Mouse (Mus musculus): Measurements from ENCODE around the gene Sfrp4. TPM values are rescaled to one million over a fixed set of nuclear protein-coding genes. Genes with fewer than 3 reads are reported as not detected.

Gene Sfrp4
- 1.5 TPM for polyA plus RNA-seq (2014; fragmentation: Illumina TruSeq; extraction: RNeasy Lipid Tissue Mini Kit (QIAGEN cat#74804); ENCODE audit: insufficient read depth, low read depth, low replicate concordance)

DNA sequence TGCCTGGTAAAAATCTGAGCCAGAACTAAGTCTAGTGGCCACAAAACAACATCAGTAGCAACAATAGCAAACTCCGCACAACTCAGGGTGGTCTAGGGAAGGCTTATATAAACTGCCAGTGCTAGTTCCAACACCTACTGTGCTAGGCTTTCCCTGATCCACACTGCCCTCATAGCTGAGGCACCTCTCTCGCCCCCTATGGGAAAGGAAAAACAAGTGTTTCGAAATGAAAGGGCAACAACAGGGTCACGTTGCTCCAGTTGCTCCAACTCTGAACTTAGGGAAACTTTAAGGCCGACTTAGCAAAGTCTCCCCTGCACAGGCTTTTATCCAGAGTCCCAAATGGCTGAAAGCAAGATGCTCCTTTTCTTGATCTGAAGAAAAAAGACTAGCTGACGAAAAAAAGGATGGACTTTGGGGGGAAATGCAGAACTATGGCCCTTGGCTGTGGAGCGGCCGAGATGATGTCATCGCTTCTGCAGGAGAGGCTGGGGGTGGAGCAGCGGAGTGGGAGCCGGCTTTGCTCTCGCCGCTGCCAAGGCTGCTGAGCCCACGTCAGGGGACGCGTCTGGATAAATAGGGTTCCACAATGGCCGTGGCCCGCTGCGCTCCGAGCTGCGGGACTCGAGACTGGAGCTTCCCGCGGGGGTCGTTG, at the start of gene Sfrp4:
Gene Sfrp4 (plus strand): TSS at position 532 of the 655 bp plus-strand sequence.

DNA sequence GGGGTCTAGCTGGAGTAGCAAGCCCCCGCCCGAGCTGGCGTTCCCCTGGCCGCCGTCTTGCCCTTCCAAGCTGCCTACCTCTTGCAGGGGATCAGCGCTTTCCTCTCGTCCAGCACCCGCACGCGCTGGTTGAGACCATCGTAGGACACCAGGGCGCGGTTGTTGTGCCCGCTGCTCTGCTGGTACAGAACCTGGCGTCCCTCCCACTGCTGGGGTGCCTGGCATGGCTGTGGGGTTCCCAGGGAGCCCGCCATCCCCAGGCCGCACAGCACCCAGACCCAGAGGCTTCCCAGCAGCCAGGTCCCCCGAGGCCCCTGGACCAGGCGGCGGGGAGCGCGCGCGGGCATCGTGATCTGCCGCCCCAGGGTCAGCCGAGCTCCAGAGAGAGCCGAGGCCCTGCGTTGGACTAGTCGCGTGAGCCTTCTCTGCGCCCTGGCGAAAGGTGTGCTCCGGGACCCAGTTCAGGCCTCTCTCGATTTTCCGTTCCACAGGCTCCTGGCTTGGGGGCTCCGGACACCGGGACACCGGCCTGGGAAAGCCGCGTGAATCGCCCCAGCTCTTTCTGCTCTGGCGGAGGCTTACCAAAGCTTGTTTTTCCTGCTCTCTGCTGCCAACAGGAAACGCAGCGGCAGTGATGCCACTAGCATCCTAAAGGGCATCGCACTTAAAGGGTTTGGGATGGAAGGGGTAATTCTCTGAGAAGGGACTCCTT, 3.5 kb upstream of the Sfrp4 start, which contains the start of gene Epdr1:
Gene Epdr1 (minus strand): TSS at position 712 of the 712 bp plus-strand sequence.

Other genes with a start within 250 kb of the Sfrp4 start
- 77.5 TPM for gene Stard3nl, start 227.3 kb upstream of the Sfrp4 start, polyA plus RNA-seq (2014; fragmentation: Illumina TruSeq; extraction: RNeasy Lipid Tissue Mini Kit (QIAGEN cat#74804); ENCODE audit: insufficient read depth, low read depth, low replicate concordance)
- 12.0 TPM for gene Epdr1, start 3.2 kb upstream of the Sfrp4 start, polyA plus RNA-seq (2014; fragmentation: Illumina TruSeq; extraction: RNeasy Lipid Tissue Mini Kit (QIAGEN cat#74804); ENCODE audit: insufficient read depth, low read depth, low replicate concordance)
- gene Nme8, start 74.7 kb downstream of the Sfrp4 start, polyA plus RNA-seq (2014; fragmentation: Illumina TruSeq; extraction: RNeasy Lipid Tissue Mini Kit (QIAGEN cat#74804); ENCODE audit: insufficient read depth, low read depth, low replicate concordance), result 0.15 TPM
- gene Gpr141, start 201.2 kb downstream of the Sfrp4 start, polyA plus RNA-seq (2014; fragmentation: Illumina TruSeq; extraction: RNeasy Lipid Tissue Mini Kit (QIAGEN cat#74804); ENCODE audit: insufficient read depth, low read depth, low replicate concordance), result 2.1 TPM